Mouse (Mus musculus) MEL-GATA-1-ER (cell line): Measurements from ENCODE around the gene Gm2004.
"Not testable (repeated sequence)": the region's sequence is repeated elsewhere in the genome, so short reads cannot be mapped to it uniquely, and the experiment has no call there.

Source experiments
- DNase-seq: peaks from one replicate; pipeline ENCODE4 v3.0.0-alpha.2; 2012; ENCODE audit warnings: low read depth; ENCODE audit errors: extremely low read depth

Gene Gm2004

GRCm38 (mm10) chr2:176149725-176150124 lies at the start of gene Gm2004:
Gene Gm2004 (minus strand): TSS chr2:176149825.
- DNase-seq = not testable (repeated sequence)
